Mouse (Mus musculus) cerebellum, postnatal 4 days (tissue): ENCODE measurements at regions not wholly inside any gene's neighbourhood (a gene's known extent, or its start where the extent isn't known, plus 50 kb on each side); places are given as distances from the start of the nearest gene placed in this dataset.

ENCODE experiments used
- DNase-seq, 2 experiments: peaks; one replicate each; pipeline ENCODE4 v3.0.0; 2022; ENCODE audit warnings: low spot score in 2 of 2, mixed read lengths in 1 of 2

- DNase-seq = no peak
Measured at GRCm38 (mm10) chr3:147444005-147444763, 592.0 kb downstream of the Ttll7 start.

- no peak for DNase-seq
Measured at GRCm38 (mm10) chr3:147445066-147445844, 593.1 kb downstream of the Ttll7 start.

GRCm38 (mm10) chr3:147445884-147446283 lies 593.7 kb downstream of the Ttll7 start:
- DNase-seq = no peak

- DNase-seq = no peak
Measured at GRCm38 (mm10) chr3:147452176-147452575, 600.0 kb downstream of the Ttll7 start.

- DNase-seq = no peak
Measured at GRCm38 (mm10) chr3:147455383-147455782, 603.2 kb downstream of the Ttll7 start.

- no peak for DNase-seq
Measured at GRCm38 (mm10) chr3:147456294-147456693, 604.1 kb downstream of the Ttll7 start.

- DNase-seq = no peak
Measured at GRCm38 (mm10) chr3:147458115-147458514, 605.9 kb downstream of the Ttll7 start.

GRCm38 (mm10) chr3:147479890-147480289 lies 627.7 kb downstream of the Ttll7 start:
- no peak for DNase-seq
